Mouse (Mus musculus) forebrain, embryonic 10.5 days (tissue): ENCODE measurements at regions not wholly inside any gene's neighbourhood (a gene's known extent, or its start where the extent isn't known, plus 50 kb on each side); places are given as distances from the start of the nearest gene placed in this dataset.
A peak's percentile ranks its signal among the peaks of the same experiment; 100 is the strongest.
"Not testable (repeated sequence)": the region's sequence is repeated elsewhere in the genome, so short reads cannot be mapped to it uniquely, and the experiment has no call there.

Experiments
- DNase-seq: peaks from one replicate; pipeline ENCODE4 v3.0.0-alpha.2; 2017; ENCODE audit warnings: low spot score; ENCODE audit errors: extremely low spot score
- H3K27ac ChIP-seq: fragments of 300-500 bp; sonication (generic); 2 replicates; pipeline ENCODE4 v1.5.1; 2016; ENCODE audit warnings: mild to moderate bottlenecking
- H3K27me3 ChIP-seq: fragments of 300-500 bp; sonication (generic); 2 replicates; pipeline ENCODE4 v1.6.1; 2016; ENCODE audit warnings: mild to moderate bottlenecking; ENCODE audit not compliant: poor library complexity, severe bottlenecking
- H3K36me3 ChIP-seq: fragments of 300-500 bp; sonication (generic); replicated peaks from 2 replicates; pipeline ENCODE4 v1.6.1; 2016; ENCODE audit warnings: mild to moderate bottlenecking, moderate library complexity
- H3K4me1 ChIP-seq: fragments of 300-500 bp; sonication (generic); 2 replicates; pipeline ENCODE4 v1.6.1; 2016
- H3K4me3 ChIP-seq: fragments of 300-500 bp; sonication (generic); 2 replicates; pipeline ENCODE4 v1.5.1; 2016; ENCODE audit warnings: mild to moderate bottlenecking, moderate library complexity
- H3K9me3 ChIP-seq: fragments of 300-500 bp; sonication (generic); 2 replicates; pipeline ENCODE4 v1.6.1; 2016; ENCODE audit warnings: mild to moderate bottlenecking, moderate library complexity
- WGBS: fragments of 180-500 bp; shearing (Covaris S2); methylation state at CpG from one replicate; pipeline ENCODE4 v1.1.7; 2016; 5-methylcytosine and 5-hydroxymethylcytosine counted together

DNA sequence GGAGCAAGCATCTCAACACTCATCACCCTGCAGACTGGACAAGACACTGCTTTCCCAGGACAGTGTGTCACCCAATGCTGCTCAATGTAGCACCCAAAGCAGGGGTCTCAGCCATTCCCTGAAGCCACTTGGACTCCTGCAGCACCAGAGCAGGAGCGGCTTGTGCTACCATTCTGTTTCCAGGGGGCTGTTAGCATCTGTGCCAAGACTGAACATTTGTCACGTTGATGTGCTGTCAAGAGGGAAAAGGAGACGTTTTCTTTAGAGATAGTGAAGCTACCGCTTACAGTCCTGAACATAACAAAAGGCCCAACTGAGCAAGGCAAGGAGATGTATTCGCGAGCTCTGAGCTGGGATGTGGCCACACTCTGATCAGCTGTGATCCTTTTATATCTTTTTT, 410.3 kb downstream of the Ice1 start:
- no peak for DNase-seq
- 90% methylated on average over 6 of the region's 6 CpGs for WGBS
- no peaks in the 10 kb centered on the region for H3K36me3 ChIP-seq

DNA sequence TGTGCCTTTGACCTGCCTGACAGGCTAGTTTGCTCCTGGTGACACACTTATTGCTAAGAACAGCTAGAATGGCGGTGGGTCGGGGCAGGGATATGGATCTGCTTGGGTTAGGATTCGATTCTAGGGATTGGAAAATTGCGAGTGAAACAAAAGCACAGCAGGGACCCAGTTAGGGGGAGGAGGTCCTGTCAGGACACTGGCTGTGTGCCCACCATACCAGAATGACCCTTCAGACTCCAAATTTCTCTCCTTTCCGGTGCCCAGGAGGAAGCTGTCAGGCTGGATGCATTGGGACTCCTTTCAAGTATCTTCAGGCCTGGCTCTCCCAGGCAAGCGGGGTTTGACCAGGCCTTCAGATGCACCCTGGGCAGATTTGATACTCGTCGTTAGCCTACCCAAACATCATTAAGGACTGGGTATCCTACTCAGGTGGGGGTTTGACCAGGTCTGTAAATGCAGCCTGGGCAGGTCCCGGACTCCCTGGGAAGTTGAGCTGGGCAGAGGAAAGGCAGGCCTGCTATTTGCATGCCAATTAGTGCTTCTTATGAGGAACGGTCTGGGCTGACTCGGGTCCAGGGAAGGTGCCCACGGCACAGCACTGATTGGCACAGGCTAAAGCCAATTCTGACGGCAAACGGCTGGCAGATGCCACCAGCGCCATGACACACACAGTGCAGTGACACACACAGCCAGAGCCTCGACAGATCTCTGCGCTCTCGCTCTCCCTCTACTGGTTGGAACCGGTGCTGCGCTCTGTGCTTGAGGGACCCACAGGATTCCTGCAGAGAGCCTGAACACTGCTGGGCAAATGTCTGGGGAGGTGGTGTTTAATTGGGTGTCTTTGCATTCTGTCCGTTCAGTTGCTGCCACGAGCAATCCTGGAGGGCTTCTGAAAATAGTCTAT, 403.3 kb downstream of the Ice1 start:
- 32% methylated on average over 22 of the region's 22 CpGs for WGBS
- no peaks in the 10 kb centered on the region for H3K36me3 ChIP-seq
- H3K27ac ChIP-seq = peak overlapping the region; percentile 65; the same call in 1 of the 2 replicates
- peaks cover 18% of the 10 kb centered on the region for H3K27me3 ChIP-seq
- DNase-seq = peak; percentile 77
- peak overlapping the region; percentile 39 for H3K4me3 ChIP-seq
- peaks cover 8% of the 10 kb centered on the region for H3K4me1 ChIP-seq
- no peaks in the 10 kb centered on the region for H3K9me3 ChIP-seq

More for the DNA sequence above, 410.3 kb downstream of the Ice1 start:
- Histone ChIP-seq H3K27me3 (peaks cover 4% of the 10 kb centered on the region; the same call in 1 of the 2 replicates), H3K4me3 (no peak overlapping the region), H3K27ac (no peak overlapping the region), H3K4me1 (no peaks in the 10 kb centered on the region), H3K9me3 (no peaks in the 10 kb centered on the region)

DNA sequence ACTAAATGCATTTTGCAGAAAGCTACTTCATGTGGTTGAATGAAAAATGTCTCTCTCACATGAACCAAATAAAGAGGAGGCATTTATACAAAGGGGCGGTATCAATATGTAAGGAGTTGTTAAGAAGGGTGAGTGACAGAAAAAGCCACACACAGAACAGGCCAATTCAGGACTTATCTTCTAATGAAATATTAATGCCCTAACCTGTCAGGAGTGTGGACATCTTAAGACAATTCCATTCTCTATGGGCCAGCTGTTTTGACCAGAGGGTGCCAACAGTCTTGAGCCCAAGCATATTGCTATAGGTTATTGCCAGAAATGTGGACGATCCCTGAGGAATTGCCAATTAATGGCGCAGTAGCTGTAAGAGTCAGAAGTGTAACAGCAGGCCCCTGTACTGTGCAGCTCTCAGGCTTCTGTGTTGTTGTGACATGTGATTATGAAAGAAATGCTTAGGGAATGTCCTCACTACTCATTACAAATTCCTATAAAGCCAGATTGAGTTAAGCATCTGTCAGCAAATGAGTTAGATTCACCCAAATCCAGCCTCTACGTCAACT, 393.8 kb downstream of the Ice1 start:
- DNase-seq = peak; percentile 9
- WGBS = 97% methylated on average over 4 of the region's 4 CpGs
- H3K4me1 ChIP-seq = no peaks in the 10 kb centered on the region

DNA sequence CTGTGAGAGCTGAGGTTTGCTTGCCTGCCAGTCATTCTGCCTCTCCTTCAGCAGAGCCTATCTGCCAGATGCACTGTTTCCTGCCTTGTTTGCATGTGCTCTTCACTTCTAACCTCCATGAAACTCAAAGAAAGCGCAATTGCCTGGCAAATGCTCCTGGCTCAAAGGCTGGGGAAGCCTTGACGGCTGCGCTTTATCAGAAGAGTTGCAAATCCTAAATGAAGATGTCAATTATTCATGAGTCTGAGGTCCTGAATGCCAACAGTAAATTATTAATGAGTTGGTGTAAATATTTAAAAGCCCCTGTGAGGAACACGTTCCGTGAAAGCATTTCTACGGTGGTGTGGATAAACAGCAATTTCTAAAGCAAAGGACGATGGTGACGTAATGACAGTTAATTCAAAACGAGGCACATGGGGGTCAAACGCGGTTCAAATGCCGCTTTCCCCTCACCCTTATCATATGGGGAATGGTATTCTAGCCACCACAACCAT, 377.4 kb downstream of the Ice1 start:
- Histone ChIP-seq H3K27me3 (no peaks in the 10 kb centered on the region), H3K4me3 (no peak overlapping the region), H3K36me3 (no peaks in the 10 kb centered on the region), H3K27ac (no peak overlapping the region), H3K4me1 (no peaks in the 10 kb centered on the region), H3K9me3 (no peaks in the 10 kb centered on the region)
- WGBS = 86% methylated on average over 12 of the region's 12 CpGs
- no peak for DNase-seq

More for the DNA sequence above, 393.8 kb downstream of the Ice1 start:
- Histone ChIP-seq H3K9me3 (no peaks in the 10 kb centered on the region), H3K27me3 (no peaks in the 10 kb centered on the region), H3K36me3 (no peaks in the 10 kb centered on the region), H3K4me3 (no peak overlapping the region), H3K27ac (no peak overlapping the region)

DNA sequence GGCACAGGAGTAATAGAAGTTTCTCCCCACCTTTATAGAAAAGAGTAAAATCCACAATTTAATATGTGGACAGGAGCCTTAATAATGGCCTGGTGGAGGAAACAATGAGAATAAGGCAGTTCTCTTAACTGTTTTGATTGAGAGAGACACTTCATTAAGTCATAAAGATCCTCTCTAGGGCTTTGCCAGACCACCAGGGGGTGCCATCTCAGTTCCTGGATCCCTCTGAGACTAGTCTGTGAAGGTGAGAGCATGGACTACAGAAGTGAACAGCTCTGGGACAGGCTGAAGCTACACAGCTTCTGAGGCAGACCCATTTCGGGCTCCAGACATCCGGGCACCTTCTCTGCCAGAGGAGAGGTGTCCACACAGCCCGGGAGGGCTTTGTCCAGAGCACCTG, 373.8 kb downstream of the Ice1 start:
- DNase-seq = no peak
- 92% methylated on average over 3 of the region's 3 CpGs for WGBS
- Histone ChIP-seq H3K9me3 (no peaks in the 10 kb centered on the region), H3K36me3 (no peaks in the 10 kb centered on the region), H3K27me3 (no peaks in the 10 kb centered on the region), H3K4me3 (no peak overlapping the region), H3K27ac (no peak overlapping the region), H3K4me1 (no peaks in the 10 kb centered on the region)

DNA sequence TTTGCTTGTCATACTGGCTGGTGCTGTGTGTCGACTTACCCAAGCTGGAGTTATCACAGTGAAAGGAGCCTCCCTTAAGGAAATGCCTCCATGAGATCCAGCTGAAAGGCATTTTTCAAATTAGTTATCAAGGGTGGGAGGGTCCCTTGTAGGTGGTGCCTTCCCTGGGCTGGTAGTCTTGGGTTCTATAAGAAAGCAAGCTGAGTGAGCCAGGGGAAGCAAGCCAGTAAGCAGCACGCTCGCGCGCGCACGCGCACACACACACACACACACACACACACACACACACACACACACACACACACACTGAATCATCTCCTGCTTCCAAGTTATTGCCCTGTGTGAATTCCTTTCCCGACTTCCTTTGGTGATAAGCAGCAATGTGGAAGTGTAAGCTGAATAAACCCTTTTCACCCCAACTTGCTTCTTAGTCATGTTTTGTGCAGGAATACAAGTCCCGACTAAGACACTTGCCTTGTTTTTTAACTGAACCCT, 360.5 kb downstream of the Ice1 start:
- H3K4me1 ChIP-seq = not testable (repeated sequence)

DNA sequence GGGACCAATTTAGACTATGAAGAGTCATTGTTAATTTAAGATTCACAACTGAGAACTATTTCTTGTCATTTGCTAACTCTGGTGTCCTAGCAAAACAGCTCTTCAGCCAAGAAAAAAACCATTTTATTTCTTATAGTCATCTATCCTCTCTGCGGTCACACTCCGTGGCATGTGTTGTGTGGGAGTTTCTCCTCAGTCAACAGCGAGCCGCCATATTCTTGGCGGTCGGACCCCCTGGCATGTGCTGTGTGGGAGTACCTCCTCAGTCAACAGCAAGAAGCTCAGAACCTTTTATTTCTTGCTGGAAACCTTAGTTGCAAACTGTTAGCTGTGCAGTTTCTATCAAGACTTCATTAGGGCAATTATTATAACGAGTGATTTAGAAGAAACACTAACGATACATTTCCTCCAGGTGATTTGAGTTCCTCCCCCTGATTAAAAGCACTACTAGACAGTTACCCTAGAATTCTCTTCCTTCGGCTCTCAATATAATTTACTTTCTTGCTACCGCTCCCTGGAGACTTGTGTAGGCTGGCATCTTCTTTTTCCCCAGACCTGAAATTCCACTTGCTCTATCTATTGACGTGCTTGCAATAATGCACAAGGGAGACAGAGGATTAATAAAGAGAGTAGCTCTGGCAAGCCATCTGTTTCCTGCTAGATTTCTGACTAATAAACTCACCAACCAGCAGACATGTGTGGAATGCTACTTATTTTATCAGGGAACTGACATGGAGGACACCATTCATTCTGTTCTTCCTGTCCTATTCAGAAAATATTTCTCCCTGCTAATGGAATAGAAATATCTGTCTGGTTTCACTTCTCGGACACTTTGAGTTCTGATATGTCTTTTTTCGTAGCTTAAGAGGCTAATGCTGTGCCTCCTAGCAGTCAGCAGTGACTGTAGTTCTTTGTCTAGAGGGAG, 359.5 kb downstream of the Ice1 start:
- H3K27ac ChIP-seq = no peak overlapping the region
- H3K4me1 ChIP-seq = peaks cover 3% of the 10 kb centered on the region; the same call in 1 of the 2 replicates
- H3K36me3 ChIP-seq = no peaks in the 10 kb centered on the region
- 90% methylated on average over 13 of the region's 13 CpGs for WGBS
- no peak overlapping the region for H3K4me3 ChIP-seq
- DNase-seq = no peak
- H3K9me3 ChIP-seq = no peaks in the 10 kb centered on the region
- H3K27me3 ChIP-seq = no peaks in the 10 kb centered on the region

More for the DNA sequence above, 360.5 kb downstream of the Ice1 start:
- not testable (repeated sequence) for H3K27me3 ChIP-seq, H3K9me3 ChIP-seq, DNase-seq, H3K27ac ChIP-seq, H3K36me3 ChIP-seq, H3K4me3 ChIP-seq
- WGBS = 93% methylated on average over 10 of the region's 10 CpGs

DNA sequence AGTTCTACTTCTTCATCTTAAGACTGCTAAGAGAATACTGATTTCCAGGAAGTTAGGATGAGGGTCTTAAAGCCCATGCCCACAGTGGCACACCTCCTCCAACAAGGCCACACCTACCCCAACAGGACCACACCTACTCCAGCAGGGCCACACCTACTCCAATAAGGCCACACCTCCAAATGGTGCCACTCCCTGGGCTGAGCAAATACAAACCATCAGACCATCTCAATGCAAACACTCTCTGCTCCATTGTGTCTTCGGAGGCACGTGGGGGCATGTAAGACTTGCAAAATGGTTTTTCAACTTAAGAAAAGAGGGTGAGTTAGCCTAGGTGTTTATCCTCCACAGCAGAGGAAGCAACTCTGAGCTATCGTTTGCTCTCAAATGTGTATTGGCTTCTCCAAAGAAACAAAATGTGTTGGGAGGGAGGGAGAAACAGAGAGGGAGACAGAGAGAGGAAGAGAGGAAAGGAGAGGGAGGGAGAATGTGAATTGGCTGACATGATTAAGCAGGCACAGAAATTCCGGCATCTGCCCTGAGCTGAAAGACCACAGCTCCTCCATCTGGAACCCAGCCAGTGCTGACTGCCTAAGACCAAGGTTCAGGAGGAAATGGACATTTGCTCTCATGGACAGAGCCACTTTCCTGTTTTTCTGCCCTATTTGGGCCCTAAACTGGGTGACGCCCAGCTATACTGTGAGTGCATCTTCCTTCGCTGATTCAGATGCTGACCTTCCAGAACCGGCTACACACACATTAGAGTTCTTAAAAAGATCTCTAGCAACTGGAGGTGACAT, 356.2 kb downstream of the Ice1 start:
- Histone ChIP-seq H3K4me1 (peaks cover 7% of the 10 kb centered on the region; the same call in 1 of the 2 replicates), H3K27me3 (no peaks in the 10 kb centered on the region), H3K27ac (no peak overlapping the region), H3K4me3 (no peak overlapping the region), H3K36me3 (no peaks in the 10 kb centered on the region), H3K9me3 (no peaks in the 10 kb centered on the region)
- DNase-seq = no peak
- whole genome bisulfite sequencing = 84% methylated on average over 7 of the region's 7 CpGs

DNA sequence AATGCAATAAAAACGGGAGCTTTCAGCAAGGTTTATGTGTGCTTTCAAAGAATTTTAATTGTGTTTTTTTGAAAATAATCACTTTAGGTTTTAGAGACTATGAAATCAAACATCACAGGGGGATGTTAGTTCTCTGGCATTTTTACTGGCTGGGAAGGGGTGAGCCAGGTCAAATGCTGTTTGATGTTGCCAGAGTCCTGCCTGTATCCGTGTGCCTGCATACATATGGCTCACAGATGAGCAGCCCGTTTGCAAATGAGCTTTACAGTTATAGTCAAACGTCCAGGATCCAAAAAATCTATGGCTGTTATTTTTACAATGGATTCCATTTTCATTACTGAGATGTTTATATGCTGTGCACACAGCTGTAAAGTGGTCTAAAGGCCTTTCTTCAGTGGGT, 354.7 kb downstream of the Ice1 start:
- DNase-seq = no peak
- Histone ChIP-seq H3K27ac (no peak overlapping the region), H3K9me3 (no peaks in the 10 kb centered on the region), H3K4me1 (peaks cover 7% of the 10 kb centered on the region; the same call in 1 of the 2 replicates), H3K27me3 (no peaks in the 10 kb centered on the region), H3K4me3 (no peak overlapping the region), H3K36me3 (no peaks in the 10 kb centered on the region)
- WGBS = 70% methylated on average over 4 of the region's 4 CpGs

DNA sequence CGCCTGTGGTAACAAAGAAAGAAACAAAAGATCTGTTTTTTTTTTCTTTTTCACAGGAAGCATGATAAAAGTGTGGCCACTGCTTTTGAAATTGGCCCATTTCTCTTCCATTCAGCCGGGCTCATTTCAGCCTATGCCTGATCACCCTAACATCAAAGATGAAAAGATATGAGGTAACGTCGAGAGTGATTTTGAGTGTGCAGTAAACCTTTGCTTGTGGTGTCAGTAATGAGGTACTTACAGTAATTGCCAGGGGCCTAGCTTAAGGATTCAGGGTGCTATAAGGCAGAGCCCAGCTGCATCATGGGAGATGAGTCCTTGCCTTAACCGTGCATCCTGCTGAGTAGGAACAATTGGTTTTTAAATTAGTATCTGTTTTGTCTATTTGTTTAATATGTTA, 354.2 kb downstream of the Ice1 start:
- 70% methylated on average over 5 of the region's 5 CpGs for WGBS
- Histone ChIP-seq H3K27ac (no peak overlapping the region), H3K27me3 (no peaks in the 10 kb centered on the region), H3K4me3 (no peak overlapping the region), H3K9me3 (no peaks in the 10 kb centered on the region), H3K36me3 (no peaks in the 10 kb centered on the region), H3K4me1 (peaks cover 7% of the 10 kb centered on the region; the same call in 1 of the 2 replicates)
- DNase-seq = no peak

DNA sequence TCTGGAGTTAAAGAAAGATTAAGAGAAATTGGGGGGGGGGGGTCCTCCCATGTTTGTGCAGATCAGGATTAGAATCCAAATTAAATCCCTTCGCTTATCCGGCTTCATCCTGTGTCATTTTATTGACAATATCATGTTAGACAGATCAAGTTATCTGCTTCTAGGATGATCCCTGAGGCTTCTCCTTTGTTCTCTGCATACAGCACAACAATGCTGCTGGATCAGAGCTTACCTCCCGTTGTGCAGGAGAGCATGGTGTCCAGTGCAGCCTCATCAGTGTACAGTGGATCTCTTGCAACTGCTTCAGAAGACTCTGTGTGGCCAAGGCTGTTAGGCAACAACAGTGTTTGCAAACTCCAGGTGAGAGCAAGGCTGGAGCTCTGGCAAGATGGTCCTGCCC, 344.7 kb downstream of the Ice1 start:
- no peaks in the 10 kb centered on the region for H3K36me3 ChIP-seq
- H3K4me3 ChIP-seq = no peak overlapping the region
- H3K4me1 ChIP-seq = peaks cover 3% of the 10 kb centered on the region; the same call in 1 of the 2 replicates
- no peaks in the 10 kb centered on the region for H3K27me3 ChIP-seq
- H3K27ac ChIP-seq = no peak overlapping the region
- no peak for DNase-seq
- H3K9me3 ChIP-seq = peaks cover 7% of the 10 kb centered on the region; the same call in 1 of the 2 replicates
- 68% methylated on average over 3 of the region's 3 CpGs for WGBS
